Mouse (Mus musculus) kidney, adult 2 months (tissue): ENCODE measurements around the gene Olfr686. TPM values are rescaled to one million over a fixed set of nuclear protein-coding genes. Genes with fewer than 3 reads are reported as not detected.

Experiments used
- DNase-seq: peaks from one replicate; pipeline ENCODE4 v3.0.0; 2021
- H3K27ac ChIP-seq: fragments of 200-500 bp; 2 replicates; pipeline ENCODE4 v1.5.1; 2012; ENCODE audit warnings: low read depth, low read length, control low read depth, inconsistent platforms; ENCODE audit not compliant: insufficient read depth
- H3K27me3 ChIP-seq: fragments of 200-500 bp; replicated peaks from 2 replicates; pipeline ENCODE4 v1.6.1; 2012; ENCODE audit warnings: mild to moderate bottlenecking, moderate library complexity, low read length, inconsistent platforms; ENCODE audit not compliant: control insufficient read depth, insufficient read depth
- H3K36me3 ChIP-seq: fragments of 200-500 bp; 2 replicates; pipeline ENCODE4 v1.6.1; 2012; ENCODE audit warnings: mild to moderate bottlenecking, moderate library complexity, low read length, inconsistent platforms; ENCODE audit not compliant: control insufficient read depth, insufficient read depth
- H3K4me1 ChIP-seq: fragments of 200-500 bp; 2 replicates; pipeline ENCODE4 v1.6.1; 2011; ENCODE audit warnings: low read length; ENCODE audit not compliant: control insufficient read depth, insufficient read depth
- H3K4me3 ChIP-seq: fragments of 200-500 bp; 2 replicates; pipeline ENCODE4 v1.5.1; 2011; ENCODE audit warnings: mild to moderate bottlenecking, low read depth, low read length, control low read depth; ENCODE audit not compliant: insufficient read depth
- CTCF ChIP-seq: fragments of 200-500 bp; conservative IDR thresholded peaks from 2 replicates; pipeline ENCODE4 v1.5.1; 2011; ENCODE audit warnings: low read depth, mild to moderate bottlenecking, control low read depth, low read length, moderate library complexity, mixed read lengths; ENCODE audit not compliant: insufficient read depth, insufficient read length
- POLR2A ChIP-seq: fragments of 200-500 bp; IDR thresholded peaks from one replicate; pipeline ENCODE4 v1.6.1; 2011; ENCODE audit warnings: low read depth, low read length, control low read depth
- WGBS: fragments of 180-500 bp; shearing (Covaris S2); methylation state at CpG from one replicate; pipeline ENCODE4 v1.1.7; 2018; 5-methylcytosine and 5-hydroxymethylcytosine counted together
- polyA plus RNA-seq: library from polyadenylated mRNA; depleted of rRNA; stranded (reverse); fragments of >200 nt; gene quantifications from 2 replicates; pipeline ENCODE4 v1.2.3, GENCODE M21; 2012; rRNA removed

Gene Olfr686
- not detected in 2 replicates for polyA plus RNA-seq

GRCm38 (mm10) chr7:105207385-105207784 is at the start of gene Olfr686:
Gene Olfr686, minus strand, starts transcription at chr7:105207485.
- H3K27ac ChIP-seq: no peak within 1 kb of the TSS
- no peak within 1 kb of the TSS for H3K4me3 ChIP-seq
- H3K27me3 ChIP-seq: no peaks in the 10 kb centered on the region
- no peaks in the 10 kb centered on the region for H3K36me3 ChIP-seq
- no peak for DNase-seq
- H3K4me1 ChIP-seq: no peaks in the 10 kb centered on the region
- no peak for TF ChIP-seq CTCF
- no peak for TF ChIP-seq POLR2A

DNA sequence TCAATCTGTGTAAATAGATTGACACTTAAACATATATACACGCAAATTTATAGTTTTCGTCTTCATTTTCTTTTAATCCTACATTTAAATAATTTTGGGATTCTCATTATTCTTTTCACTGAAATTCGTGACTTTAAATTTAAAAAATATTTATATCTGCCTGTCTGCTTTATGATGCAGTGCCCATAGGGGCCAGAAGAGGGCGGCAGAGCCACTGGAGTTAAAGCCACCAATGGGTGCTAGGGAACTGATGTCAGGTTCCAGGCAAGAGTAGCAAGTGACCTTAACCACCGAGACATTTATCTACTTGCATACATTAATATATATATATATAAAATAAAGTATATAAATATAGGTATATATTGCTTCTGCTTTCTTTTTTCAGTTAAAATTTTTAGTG is 49.4 kb upstream of the Olfr686 start:
- no peaks in the 10 kb centered on the region for H3K36me3 ChIP-seq
- 70% methylated on average over 5 of the region's 5 CpGs for WGBS
- H3K27ac ChIP-seq: no peak overlapping the region
- no peaks in the 10 kb centered on the region for H3K27me3 ChIP-seq
- peak; percentile 45 for TF ChIP-seq CTCF
- no peak for TF ChIP-seq POLR2A
- no peaks in the 10 kb centered on the region for H3K4me1 ChIP-seq
- DNase-seq: peak; percentile 26
- H3K4me3 ChIP-seq: no peak overlapping the region

DNA sequence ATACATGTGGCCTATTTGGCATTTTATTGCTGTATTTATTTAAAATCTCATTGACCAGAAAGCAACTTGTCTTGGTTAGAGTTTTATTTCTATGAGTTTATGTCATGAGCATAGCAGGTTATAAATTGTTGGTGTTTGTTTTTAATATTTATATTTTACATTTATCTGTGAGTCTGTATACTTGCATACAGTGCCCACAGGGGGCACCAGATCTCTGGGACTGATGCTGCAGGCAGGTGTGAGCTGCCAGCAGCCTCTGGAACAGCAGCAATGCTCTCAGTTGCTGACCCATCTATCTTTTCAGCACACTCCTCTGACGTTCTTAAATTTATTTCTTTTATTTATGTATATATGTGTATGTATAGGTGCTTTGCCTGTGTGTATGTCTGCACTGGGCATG is 40.9 kb upstream of the Olfr686 start:
- 41% methylated on average over 1 of the region's 1 CpGs for WGBS
- H3K27ac ChIP-seq: no peak overlapping the region

GRCm38 (mm10) chr7:105247671-105248070 is 40.4 kb upstream of the Olfr686 start:
- H3K27ac ChIP-seq: no peak overlapping the region; the same call in 1 of the 2 replicates

More for the DNA sequence above, 40.9 kb upstream of the Olfr686 start:
- TF ChIP-seq CTCF (no peak), POLR2A (no peak)
- no peaks in the 10 kb centered on the region for H3K27me3 ChIP-seq
- no peaks in the 10 kb centered on the region for H3K4me1 ChIP-seq
- no peak overlapping the region for H3K4me3 ChIP-seq
- no peaks in the 10 kb centered on the region for H3K36me3 ChIP-seq
- DNase-seq: no peak

DNA sequence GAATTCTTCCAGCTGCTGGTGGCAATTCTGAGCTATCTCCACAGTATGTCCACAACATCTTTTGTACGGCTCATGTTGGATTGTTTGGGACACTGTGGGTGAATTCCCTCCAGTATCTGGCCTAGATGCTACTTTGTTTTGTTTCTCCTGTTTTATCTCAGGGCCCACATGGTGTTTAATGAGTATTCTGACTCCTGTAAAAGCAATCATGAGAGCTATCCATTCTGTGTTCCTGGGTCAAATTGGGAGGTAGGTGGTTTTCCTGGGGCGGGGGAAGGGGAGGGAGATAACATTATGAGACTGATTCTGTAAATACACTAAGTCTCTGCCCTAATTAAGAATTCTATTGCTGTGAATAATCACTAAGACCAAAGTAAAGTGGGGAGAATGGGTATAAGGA is 22.1 kb upstream of the Olfr686 start:
- no peak for DNase-seq
- H3K36me3 ChIP-seq: no peaks in the 10 kb centered on the region
- no peaks in the 10 kb centered on the region for H3K27me3 ChIP-seq
- no peak overlapping the region for H3K4me3 ChIP-seq
- no peaks in the 10 kb centered on the region for H3K4me1 ChIP-seq
- WGBS: 84% methylated on average over 2 of the region's 2 CpGs
- no peak overlapping the region for H3K27ac ChIP-seq
- TF ChIP-seq CTCF (no peak), POLR2A (no peak)

More at GRCm38 (mm10) chr7:105247671-105248070, 40.4 kb upstream of the Olfr686 start:
- Histone ChIP-seq H3K36me3 (no peaks in the 10 kb centered on the region), H3K4me1 (no peaks in the 10 kb centered on the region), H3K4me3 (no peak overlapping the region), H3K27me3 (no peaks in the 10 kb centered on the region)
- no peak for TF ChIP-seq CTCF
- no peak for TF ChIP-seq POLR2A
- WGBS: 54% methylated on average over 3 of the region's 3 CpGs
- peak; percentile 39 for DNase-seq

DNA sequence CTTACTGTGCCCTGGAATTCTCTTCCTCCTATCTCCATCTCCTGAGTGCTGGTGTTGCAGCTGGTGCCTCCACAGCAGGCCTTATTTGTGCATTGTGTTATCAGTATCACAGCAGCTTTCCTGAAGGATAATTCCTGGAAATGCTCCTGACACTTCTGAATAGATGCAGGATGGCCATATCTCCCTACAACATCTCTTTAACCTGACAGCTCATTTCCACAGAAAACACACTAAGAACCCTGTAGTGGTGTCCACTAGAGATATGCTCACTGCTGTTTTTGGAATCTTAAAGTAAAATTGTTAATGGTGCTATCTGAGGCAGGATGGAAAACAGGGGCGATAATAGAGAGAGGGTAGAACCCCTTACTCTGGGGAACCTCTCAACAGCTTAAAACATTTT is 20.9 kb upstream of the Olfr686 start:
- no peak overlapping the region for H3K4me3 ChIP-seq
- H3K4me1 ChIP-seq: no peaks in the 10 kb centered on the region
- no peak for TF ChIP-seq CTCF
- TF ChIP-seq POLR2A: no peak
- WGBS: 74% methylated on average over 1 of the region's 1 CpGs
- H3K27me3 ChIP-seq: no peaks in the 10 kb centered on the region
- DNase-seq: peak; percentile 86
- no peak overlapping the region for H3K27ac ChIP-seq
- no peaks in the 10 kb centered on the region for H3K36me3 ChIP-seq

DNA sequence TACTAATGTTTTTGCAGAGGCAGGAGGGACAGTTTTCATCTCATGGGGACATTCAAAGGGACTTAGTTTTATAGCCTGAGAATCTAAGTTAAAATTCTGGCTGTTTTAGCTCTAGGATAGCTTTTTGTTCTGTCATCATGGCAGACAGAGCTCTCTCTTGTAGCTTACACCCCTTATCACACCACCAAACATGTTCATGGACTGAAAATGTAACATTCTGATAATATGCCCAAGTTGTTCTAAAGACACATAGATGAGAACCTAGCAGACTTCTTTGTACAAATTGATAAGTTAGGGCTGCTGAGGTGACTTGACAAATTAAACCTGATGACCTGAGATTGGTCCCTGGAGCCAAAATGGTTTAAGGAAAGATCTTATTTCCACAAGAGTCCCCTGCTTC is 19.4 kb upstream of the Olfr686 start:
- DNase-seq: no peak
- Histone ChIP-seq H3K36me3 (no peaks in the 10 kb centered on the region), H3K27ac (no peak overlapping the region)

GRCm38 (mm10) chr7:105226072-105226471 is 18.8 kb upstream of the Olfr686 start:
- Histone ChIP-seq H3K4me1 (no peaks in the 10 kb centered on the region), H3K27ac (no peak overlapping the region), H3K36me3 (no peaks in the 10 kb centered on the region), H3K27me3 (no peaks in the 10 kb centered on the region), H3K4me3 (no peak overlapping the region)
- TF ChIP-seq POLR2A: no peak
- no peak for TF ChIP-seq CTCF
- no peak for DNase-seq

More for the DNA sequence above, 19.4 kb upstream of the Olfr686 start:
- Histone ChIP-seq H3K27me3 (no peaks in the 10 kb centered on the region), H3K4me3 (no peak overlapping the region), H3K4me1 (no peaks in the 10 kb centered on the region)
- TF ChIP-seq CTCF (no peak), POLR2A (no peak)
